Mouse (Mus musculus): Measurements from ENCODE around the gene Atp6v1f. TPM values are rescaled to one million over a fixed set of nuclear protein-coding genes. Genes with fewer than 3 reads are reported as not detected.
A peak's percentile ranks its signal among the peaks of the same experiment; 100 is the strongest.

Atp6v1f gene
- 131 and 182 TPM in 2 replicates for total RNA-seq (2017)

DNA sequence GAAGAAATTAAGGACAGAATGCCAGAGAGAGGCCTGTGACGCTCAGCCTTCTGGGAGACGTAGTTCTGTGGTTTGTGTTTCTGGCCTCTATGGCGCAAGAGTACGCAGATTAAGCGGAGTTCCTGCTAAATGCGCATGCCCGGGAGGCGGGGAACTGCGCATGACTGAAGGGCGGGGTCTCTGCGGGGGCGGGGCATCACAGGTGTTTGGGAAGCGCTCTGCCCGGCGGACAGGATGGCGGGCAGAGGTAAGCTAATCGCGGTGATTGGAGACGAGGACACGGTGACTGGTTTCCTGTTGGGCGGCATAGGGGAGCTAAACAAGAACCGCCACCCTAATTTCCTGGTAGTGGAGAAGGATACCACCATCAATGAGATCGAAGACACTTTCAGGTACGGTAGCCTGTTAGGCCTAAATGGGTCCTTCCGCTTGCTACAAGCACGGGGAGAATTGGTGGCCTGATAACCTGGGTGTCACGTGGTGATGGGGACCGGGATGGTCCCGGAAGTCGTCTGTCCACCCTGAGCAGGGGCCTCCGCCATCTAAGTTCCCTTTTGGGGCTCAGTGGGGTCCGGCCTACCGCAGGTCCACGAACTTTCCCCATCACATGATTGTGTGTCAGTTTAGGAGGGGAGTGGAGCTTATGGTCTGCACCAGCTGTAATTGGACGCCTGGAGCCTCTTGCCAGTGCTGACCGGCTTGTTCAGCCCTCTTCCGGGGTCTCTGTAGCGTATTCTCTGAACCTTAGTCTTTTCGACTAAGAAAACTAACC is at the start of gene Atp6v1f:
TSS of gene Atp6v1f (plus strand) at position 136 of the 772 bp plus-strand sequence.
- ATAC-seq (replicated peaks in 1 of 2; ENCODE audit: insufficient read depth in 1 of 2, low FRiP score in 2 of 2, low TSS enrichment in 1 of 2, low read depth in 1 of 2, poor library complexity in 2 of 2, severe bottlenecking in 2 of 2) = peak; percentile 92 to 93

DNA sequence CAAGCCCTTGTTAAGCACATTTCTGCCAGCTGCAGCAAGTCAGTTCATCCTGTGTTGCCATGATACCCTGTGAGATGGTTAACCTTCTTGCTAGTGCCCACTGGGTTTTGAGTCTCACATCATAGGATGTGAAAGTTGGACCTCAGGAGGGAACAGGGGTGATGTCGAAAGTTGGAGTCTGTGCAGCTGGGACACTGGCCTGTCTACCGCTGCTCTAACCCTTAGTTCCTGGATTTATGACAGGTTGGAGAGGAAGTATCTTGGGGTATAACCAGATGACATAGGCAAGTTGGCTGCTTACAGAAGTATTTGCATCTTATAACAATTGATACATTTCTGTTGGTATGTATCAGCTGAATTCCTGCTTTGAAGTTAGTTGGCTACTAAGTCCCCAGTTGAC is 46.9 kb upstream of the Atp6v1f start:
- ATAC-seq (replicated peaks in 1 of 2; ENCODE audit: insufficient read depth in 1 of 2, low FRiP score in 2 of 2, low TSS enrichment in 1 of 2, low read depth in 1 of 2, poor library complexity in 2 of 2, severe bottlenecking in 2 of 2) = peak in 1 of 2 experiments; percentile 37; a peak in 1 of 4 replicates

DNA sequence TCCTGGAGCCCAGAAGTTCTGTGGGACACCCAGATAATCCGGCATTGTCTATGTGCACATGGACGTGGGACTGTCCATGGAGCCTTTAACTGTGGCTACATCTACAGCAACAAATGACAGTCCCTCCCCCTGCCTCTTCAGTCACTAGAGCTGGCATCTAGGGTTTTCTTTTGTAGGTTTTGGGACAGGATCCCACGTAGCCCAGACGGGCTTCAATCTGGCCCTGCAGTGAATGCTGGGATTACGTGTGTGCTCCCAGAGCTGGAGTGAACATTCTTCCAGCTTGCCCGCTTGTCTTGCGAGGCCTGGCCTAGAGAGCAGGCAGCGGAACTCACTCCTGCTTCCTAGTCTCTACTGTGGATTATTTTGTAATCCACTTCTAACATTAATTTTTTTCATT is 42.4 kb upstream of the Atp6v1f start:
- no peak for ATAC-seq (replicated peaks in 1 of 2; ENCODE audit: insufficient read depth in 1 of 2, low FRiP score in 2 of 2, low TSS enrichment in 1 of 2, low read depth in 1 of 2, poor library complexity in 2 of 2, severe bottlenecking in 2 of 2)

DNA sequence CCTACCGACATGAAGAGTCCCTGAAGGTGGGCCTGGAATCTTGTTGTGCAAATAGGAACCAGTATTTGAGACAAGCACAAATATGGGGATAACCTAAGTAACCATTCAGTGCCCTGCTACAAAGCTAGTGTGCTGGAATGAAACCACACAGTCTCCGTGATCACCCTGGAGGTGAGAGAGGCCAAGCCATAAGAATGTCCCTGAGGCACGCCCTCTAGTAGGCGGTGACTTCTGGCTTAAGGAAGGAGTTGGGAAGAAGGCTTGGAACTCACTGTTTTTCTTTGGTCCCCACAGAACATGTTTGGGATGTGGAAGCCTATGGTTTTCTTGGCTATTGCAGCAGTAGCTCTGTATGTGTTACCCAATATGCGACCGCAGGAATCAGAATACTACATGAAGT is 41.2 kb upstream of the Atp6v1f start:
- no peak for ATAC-seq (replicated peaks in 1 of 2; ENCODE audit: insufficient read depth in 1 of 2, low FRiP score in 2 of 2, low TSS enrichment in 1 of 2, low read depth in 1 of 2, poor library complexity in 2 of 2, severe bottlenecking in 2 of 2)

DNA sequence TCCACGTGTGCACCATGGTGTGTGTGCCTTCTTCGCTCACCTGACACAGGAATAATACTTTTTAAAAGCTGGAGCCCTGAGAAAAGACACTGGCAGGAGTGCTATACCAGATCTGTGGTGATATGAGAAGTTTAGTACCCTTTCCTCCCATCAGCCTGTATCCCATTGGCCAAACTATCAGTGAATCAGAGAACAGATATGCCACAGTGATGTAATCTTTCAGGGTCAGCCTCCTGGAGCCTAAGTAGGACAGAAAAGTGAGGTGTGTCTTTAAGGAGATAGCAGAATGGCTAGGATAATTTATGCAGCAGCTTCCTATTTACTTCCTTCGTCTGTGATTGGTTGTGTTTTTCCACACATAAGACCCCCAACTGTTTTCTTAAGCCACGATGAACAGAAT is 39.3 kb upstream of the Atp6v1f start:
- ATAC-seq (replicated peaks in 1 of 2; ENCODE audit: insufficient read depth in 1 of 2, low FRiP score in 2 of 2, low TSS enrichment in 1 of 2, low read depth in 1 of 2, poor library complexity in 2 of 2, severe bottlenecking in 2 of 2) = no peak

DNA sequence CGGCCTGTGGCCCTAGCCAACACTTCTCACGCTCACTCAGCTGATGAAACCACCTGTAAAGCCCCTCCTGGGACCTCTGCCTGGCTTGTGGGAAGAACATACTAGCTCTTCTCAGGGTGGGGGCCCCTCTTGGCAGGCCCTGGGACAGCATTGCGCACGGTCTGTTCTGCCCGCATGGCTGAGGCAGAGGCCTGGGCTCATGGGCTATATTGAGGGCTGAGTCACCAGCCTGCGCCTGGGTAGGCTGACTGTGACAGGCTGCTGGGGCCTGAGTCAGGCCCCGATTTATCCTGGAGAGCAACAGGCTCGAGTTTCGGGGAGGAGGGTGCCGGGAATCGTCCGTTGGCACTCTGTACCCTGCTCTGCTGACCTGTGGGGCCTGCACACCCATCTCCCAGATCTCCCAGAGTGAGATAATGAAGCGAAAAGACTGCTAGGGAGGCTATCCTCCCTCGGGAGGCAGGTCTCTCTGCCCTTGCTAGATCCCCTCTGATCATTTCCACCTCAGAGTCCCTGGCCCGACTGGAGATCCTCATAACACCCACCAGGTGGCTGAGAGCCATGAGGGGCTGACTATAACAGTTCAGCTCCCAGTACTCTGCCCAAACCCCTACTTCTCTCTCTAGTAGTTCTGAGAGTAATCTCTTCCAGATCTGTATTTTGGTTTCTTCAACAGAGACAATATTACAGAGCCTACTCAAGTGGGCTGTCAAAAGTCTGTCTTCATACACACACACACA is 36.7 kb upstream of the Atp6v1f start:
- ATAC-seq (replicated peaks in 1 of 2; ENCODE audit: insufficient read depth in 1 of 2, low FRiP score in 2 of 2, low TSS enrichment in 1 of 2, low read depth in 1 of 2, poor library complexity in 2 of 2, severe bottlenecking in 2 of 2) = no peak

DNA sequence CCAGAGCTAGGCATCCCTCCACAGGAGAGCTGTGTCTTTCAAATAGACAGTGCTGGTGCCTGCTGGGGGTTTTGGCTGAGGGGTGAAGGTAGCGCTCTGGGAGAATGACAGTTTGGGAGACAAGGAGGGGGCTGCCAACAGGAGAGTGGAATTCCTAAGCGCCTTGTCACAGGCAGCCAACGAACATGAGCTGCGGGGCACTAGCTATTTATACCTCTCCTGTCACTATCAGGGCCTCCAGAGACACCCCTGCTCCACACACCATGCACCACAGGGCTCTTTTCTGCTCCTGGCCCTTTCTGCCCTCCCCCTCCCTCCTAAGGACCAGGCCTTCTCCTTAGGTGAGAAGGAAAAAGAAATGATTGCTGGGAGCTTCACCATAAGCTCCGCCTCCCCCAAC is 36.0 kb upstream of the Atp6v1f start:
- ATAC-seq (replicated peaks in 1 of 2; ENCODE audit: insufficient read depth in 1 of 2, low FRiP score in 2 of 2, low TSS enrichment in 1 of 2, low read depth in 1 of 2, poor library complexity in 2 of 2, severe bottlenecking in 2 of 2) = no peak

DNA sequence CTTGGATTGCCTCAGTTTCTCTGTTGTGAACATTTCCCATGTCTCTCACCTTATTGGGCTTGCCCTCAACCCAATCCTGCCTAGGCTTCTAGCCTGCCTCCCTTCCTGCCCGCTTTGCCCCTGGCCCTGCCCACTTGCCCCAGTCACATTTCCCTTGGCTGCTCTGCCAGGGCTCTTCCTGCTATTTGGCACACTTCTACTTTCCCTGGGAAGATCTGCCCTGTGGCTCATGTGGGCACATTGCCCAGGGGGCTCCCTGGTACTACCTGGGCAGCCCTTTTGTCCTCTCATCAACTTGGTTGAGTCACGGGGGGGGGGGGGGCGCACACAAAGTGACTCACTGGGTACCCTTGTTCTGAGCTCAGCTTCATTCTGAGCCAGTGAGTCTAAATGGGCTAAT is 35.4 kb upstream of the Atp6v1f start:
- ATAC-seq (replicated peaks in 1 of 2; ENCODE audit: insufficient read depth in 1 of 2, low FRiP score in 2 of 2, low TSS enrichment in 1 of 2, low read depth in 1 of 2, poor library complexity in 2 of 2, severe bottlenecking in 2 of 2) = no peak

DNA sequence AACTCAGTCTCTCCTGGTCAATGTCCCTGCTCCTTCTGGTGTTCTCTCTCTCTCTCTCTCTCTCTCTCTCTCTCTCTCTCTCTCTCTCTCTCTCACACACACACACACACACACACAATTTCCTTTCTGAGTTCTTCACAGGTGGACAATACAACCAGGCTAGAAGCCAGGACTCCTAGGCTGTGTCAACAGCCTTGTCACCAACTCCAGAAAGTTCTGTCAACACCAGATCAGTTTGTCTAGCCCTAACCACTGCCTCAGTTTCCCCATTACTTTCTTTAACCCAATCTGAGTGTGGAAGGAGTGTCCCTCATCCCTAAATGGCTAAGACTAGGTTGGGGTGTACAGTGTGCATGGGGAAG is 34.9 kb upstream of the Atp6v1f start:
- no peak for ATAC-seq (replicated peaks in 1 of 2; ENCODE audit: insufficient read depth in 1 of 2, low FRiP score in 2 of 2, low TSS enrichment in 1 of 2, low read depth in 1 of 2, poor library complexity in 2 of 2, severe bottlenecking in 2 of 2)

DNA sequence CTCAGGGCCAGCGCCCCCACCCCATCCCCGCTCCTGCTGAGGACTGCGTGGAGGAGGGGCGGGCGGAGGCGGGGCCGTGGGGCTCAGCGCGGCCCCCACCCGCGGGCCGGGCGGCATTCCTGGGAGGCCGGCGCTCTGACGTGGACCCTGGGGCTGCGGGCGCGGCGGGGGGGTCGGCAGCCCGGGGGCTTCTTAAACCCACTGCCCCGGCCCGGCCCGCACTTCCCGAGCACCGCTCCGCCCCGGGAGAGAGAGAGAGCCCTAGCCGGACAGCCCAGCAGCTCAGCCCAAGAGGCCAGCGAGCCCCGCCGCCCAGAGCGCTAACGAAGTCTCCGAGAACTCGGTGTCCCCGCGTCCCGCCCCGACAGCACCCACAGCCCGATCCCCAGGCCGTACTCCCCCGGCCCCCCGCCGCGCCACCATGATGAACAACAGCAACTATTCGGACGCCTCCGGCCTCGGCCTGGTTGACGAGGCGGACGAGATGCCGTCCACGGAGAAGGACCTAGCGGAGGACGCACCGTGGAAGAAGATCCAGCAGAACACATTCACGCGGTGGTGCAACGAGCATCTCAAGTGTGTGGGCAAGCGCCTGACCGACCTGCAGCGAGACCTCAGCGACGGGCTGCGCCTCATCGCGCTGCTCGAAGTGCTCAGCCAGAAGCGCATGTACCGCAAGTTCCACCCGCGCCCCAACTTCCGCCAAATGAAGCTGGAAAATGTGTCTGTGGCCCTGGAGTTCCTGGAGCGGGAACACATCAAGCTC is 34.3 kb upstream of the Atp6v1f start, which contains the start of gene Flnc:
TSS of gene Flnc (plus strand) at position 219 of the 766 bp plus-strand sequence.
- peak; percentile 33 to 37; a peak in 3 of 4 replicates for ATAC-seq (replicated peaks in 1 of 2; ENCODE audit: insufficient read depth in 1 of 2, low FRiP score in 2 of 2, low TSS enrichment in 1 of 2, low read depth in 1 of 2, poor library complexity in 2 of 2, severe bottlenecking in 2 of 2)

DNA sequence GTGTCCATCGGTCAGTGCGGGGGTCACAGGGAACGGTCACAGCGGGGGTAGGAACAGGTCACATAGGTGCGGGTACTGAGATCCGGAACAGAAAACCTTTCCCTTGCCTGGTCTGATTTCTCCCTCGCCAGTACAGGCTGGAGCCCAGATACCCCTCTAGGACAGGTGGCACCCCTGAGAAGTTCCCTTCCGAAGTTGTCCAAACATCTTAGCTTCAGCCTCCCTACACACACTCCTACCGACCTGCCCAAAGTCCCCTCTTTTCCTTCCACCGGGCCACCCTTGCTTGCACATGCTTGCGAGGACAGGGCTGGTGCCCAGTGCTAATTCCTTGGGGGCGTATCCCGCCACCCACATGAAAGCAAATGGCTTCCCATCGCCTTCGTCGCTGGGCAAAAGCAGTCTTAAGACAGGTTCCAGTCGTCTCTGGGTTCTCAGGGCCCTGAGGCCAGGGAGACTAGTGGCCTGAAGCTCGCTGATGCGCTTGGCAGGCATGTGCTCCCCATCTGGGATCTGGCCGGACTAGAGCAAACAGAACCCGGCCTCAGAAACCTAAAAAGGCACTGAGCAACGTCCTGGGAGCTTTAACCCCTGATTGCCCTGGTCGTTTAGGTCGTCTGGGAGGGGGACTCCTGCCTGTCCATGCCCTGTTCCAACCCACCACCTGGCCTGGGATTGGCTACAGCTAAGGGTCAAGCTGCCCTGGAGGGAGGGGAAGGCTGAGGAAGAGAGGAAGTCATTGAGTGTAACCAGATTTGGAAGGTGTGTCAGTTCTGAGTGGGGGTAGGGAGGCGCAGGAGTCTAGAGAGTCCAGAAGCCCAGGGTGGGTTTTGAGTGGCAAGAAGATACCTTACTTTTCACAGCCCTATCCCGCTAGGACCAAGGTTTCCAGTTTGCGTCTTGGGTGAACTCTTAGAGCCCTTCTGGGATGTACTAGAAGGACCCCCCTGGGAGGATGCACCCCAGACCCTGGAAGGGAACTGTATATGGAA is 33.4 kb upstream of the Atp6v1f start:
- 0 out of 4 replicates have a peak, but pooled peaks of 1 of the 2 experiments have one; percentile 8 for ATAC-seq (replicated peaks in 1 of 2; ENCODE audit: insufficient read depth in 1 of 2, low FRiP score in 2 of 2, low TSS enrichment in 1 of 2, low read depth in 1 of 2, poor library complexity in 2 of 2, severe bottlenecking in 2 of 2)

DNA sequence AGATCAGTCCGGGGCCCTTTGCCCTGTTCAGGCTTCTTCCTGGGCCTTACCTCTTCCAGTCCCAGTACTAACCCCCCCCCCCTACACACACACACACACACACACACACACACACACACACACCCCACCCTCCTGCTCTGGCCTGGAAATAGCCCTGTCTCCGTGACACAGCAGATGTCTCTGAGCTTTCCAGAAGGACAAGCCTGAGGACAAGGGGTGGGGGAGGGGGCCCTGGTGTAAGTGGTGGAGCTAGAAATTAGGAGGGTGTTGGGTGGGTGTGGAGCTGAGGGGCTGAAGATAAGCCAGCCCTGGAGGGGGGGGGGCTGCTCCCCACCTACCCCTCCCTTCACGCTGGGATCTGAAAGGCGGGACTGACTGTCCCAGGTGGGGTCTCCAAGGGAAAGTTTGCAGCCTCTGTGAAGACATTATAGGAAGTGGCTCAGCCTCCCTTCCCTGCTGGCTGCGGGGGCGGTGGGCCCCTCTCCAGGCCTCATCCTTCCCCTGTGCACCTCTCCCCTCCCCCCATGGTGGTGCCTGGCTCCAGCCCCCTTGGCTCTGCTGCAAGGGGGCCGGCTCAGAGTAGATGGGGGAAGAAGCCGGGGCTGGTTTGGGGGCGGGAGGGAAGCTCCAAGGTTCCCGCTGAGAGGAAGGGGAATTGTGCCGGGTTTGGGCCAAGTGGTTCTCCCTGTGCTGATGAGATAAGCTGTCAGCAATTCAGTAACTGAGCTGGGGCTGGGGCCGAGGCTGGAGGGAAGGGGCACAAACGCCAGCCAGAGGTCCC is 32.4 kb upstream of the Atp6v1f start:
- 0 out of 4 replicates have a peak, but pooled peaks of 1 of the 2 experiments have one; percentile 8 for ATAC-seq (replicated peaks in 1 of 2; ENCODE audit: insufficient read depth in 1 of 2, low FRiP score in 2 of 2, low TSS enrichment in 1 of 2, low read depth in 1 of 2, poor library complexity in 2 of 2, severe bottlenecking in 2 of 2)

DNA sequence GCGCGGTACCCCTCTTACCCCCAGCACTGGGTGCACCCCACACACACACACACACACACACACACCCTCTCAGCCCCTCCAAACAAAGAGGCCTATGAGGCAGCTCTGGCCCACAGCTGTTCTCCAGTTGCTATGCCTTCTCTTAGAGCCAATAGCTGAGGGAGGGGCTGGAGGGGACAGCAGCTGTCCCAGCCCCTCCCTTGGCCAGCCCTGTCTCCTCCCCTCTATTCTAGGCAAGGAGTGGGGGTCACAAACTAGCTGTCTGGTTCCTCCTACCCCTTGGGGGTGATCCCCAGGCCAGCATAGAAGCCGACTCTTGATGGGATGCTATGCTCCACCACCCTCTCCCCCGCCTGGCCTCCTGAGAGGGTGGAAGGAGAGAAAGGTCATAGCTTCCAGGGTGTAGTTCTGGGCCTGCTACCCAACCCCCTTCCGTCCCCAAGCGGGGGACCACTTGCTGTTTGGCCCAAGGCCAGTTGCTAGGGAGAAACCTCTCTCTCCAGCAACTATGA is 31.5 kb upstream of the Atp6v1f start:
- no peak for ATAC-seq (replicated peaks in 1 of 2; ENCODE audit: insufficient read depth in 1 of 2, low FRiP score in 2 of 2, low TSS enrichment in 1 of 2, low read depth in 1 of 2, poor library complexity in 2 of 2, severe bottlenecking in 2 of 2)

DNA sequence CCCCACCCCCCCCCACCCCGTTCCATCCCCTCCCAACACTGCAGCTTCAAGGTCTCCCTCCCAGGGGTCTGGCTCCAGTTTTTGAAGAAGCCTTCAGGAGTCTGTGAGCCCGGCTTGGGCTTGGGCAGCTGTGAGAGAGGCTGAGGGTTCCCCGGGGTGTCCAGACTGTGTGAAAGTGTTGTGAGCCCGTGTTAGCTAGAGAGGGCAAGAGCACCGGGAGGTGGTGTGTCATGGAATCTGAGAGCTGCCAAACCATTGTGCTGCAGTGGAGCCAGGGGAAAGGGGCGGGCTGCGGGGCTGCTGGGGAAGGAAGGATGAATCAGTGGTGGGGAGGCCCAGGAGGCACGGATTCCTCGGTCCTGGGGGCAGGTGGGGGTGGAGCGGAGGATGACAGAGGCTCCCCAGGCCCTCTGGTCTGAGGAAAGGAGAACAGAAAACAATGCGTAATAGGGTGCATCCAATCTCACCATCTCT is 31.0 kb upstream of the Atp6v1f start:
- 0 out of 4 replicates have a peak, but pooled peaks of 1 of the 2 experiments have one; percentile 14 for ATAC-seq (replicated peaks in 1 of 2; ENCODE audit: insufficient read depth in 1 of 2, low FRiP score in 2 of 2, low TSS enrichment in 1 of 2, low read depth in 1 of 2, poor library complexity in 2 of 2, severe bottlenecking in 2 of 2)

DNA sequence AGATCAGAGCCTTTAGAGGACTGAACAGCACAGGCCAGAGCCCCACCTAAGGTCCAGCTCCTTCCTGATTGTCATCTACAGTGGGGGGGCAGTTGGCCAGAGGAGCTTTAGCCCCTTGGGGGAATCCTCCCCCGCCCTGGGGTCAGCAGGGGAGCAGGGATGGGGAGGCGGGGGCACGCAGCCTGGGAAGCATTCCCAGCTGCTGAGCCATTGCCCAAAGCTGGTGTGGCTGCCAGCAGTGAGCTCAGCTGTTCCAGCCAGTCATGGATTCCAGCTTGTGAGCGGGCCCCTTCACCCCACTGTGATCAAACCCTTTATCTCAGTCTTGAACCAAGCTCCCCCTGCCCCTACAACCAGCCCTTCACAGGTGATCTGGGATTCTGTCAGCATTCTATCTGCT is 28.3 kb upstream of the Atp6v1f start:
- no peak for ATAC-seq (replicated peaks in 1 of 2; ENCODE audit: insufficient read depth in 1 of 2, low FRiP score in 2 of 2, low TSS enrichment in 1 of 2, low read depth in 1 of 2, poor library complexity in 2 of 2, severe bottlenecking in 2 of 2)

DNA sequence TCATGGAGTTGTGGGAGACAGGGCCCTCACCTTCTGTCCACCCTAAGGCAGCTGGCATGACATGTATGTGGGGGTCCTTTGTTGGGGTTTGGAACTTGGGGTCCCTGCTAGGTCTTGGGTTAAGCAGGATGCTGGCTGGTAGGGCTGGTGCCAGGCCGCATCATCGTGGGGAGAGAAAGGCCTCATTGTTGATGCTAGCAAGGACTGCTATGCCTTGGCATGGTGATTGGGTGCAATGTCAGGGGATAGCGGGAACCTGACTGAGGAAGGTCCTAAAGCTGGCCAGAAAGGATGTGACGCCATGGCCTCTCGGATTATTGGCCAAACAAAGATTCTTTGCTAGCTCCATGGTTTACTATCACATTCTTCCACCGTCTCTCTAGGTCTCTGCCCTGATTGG is 27.7 kb upstream of the Atp6v1f start:
- no peak; a peak in 1 of 4 replicates for ATAC-seq (replicated peaks in 1 of 2; ENCODE audit: insufficient read depth in 1 of 2, low FRiP score in 2 of 2, low TSS enrichment in 1 of 2, low read depth in 1 of 2, poor library complexity in 2 of 2, severe bottlenecking in 2 of 2)
